Mouse (Mus musculus) intestine, embryonic 15.5 days (tissue): ENCODE results near the gene Reg2. TPM values are rescaled to one million over a fixed set of nuclear protein-coding genes. Genes with fewer than 3 reads are reported as not detected.

Source experiments
- polyA plus RNA-seq: library from polyadenylated mRNA; unstranded; fragments of >200 nt; fragmentation: Nextera tagmentation; extraction: Ambion mirVana; gene quantifications from 2 replicates; pipeline ENCODE4 v1.2.1, GENCODE M21; 2015

Gene Reg2
- polyA plus RNA-seq, 1 experiment from 2014 or later, result not detected

Other genes starting within 250 kb of the Reg2 start
- gene Reg3b, start 25.0 kb upstream of the Reg2 start, polyA plus RNA-seq, result 8.1 and 10.1 TPM in 2 replicates
- 0.75 and 1.7 TPM in 2 replicates for gene Reg3d, start 16.8 kb upstream of the Reg2 start, polyA plus RNA-seq
- not detected in 2 replicates for gene Reg3a, start 14.9 kb upstream of the Reg2 start, polyA plus RNA-seq
- gene Reg1, start 27.1 kb downstream of the Reg2 start, polyA plus RNA-seq, result 27.9 and 65.0 TPM in 2 replicates
- gene Reg3g, start 73.2 kb downstream of the Reg2 start, polyA plus RNA-seq, result 1.7 and 2.6 TPM in 2 replicates